In genomic region chr6:28135001-28135401, GRCm38 (mm10) we compare ENCODE assay signal across 8 mouse cellular contexts. TPM values are rescaled to one million over a fixed set of nuclear protein-coding genes. Genes with fewer than 3 reads are reported as not detected.
A peak's percentile ranks its signal among the peaks of the same experiment; 100 is the strongest.
DNase-seq lines count a peak whose midpoint lies in the region; ATAC-seq and TF ChIP-seq lines count a peak whose summit lies in the region.

TSS of gene Grm8 (minus strand) at chr6:28135178.

- H3K36me3 ChIP-seq in hindbrain, embryonic 13.5 days: no peaks in the 10 kb centered on the region
- H3K36me3 ChIP-seq in liver, adult 2 months (ENCODE audit: control insufficient read depth, insufficient read depth, low read length): no peaks in the 10 kb centered on the region
- no peaks in the 10 kb centered on the region for H3K36me3 ChIP-seq in neural tube, embryonic 15.5 days

- H3K9me3 ChIP-seq in hindbrain, embryonic 13.5 days: no peaks in the 10 kb centered on the region
- no peaks in the 10 kb centered on the region for H3K9me3 ChIP-seq in neural tube, embryonic 15.5 days (replicated peaks)

- peak within 1 kb of the TSS; percentile 75 for H3K9ac ChIP-seq in hindbrain, embryonic 13.5 days
- H3K9ac ChIP-seq in liver, adult 2 months (ENCODE audit: low read depth, low read length): peak within 1 kb of the TSS; percentile 29; the same call in 1 of the 2 replicates
- peak within 1 kb of the TSS; percentile 50 for H3K9ac ChIP-seq in neural tube, embryonic 15.5 days (replicated peaks)

- peaks cover 7% of the 10 kb centered on the region for H3K4me1 ChIP-seq in embryonic fibroblast, embryonic 13.5 days (ENCODE audit: control insufficient read depth, insufficient read depth, low read length)
- peaks cover 28% of the 10 kb centered on the region for H3K4me1 ChIP-seq in hindbrain, embryonic 13.5 days (replicated peaks)
- 0 out of 2 replicates have a peak, but pooled peaks cover 1% of the 10 kb centered on the region for H3K4me1 ChIP-seq in liver, adult 2 months (ENCODE audit: control insufficient read depth, insufficient read depth, low read length)
- peaks cover 24% of the 10 kb centered on the region for H3K4me1 ChIP-seq in neural tube, embryonic 15.5 days

- H3K27ac ChIP-seq in embryonic fibroblast, embryonic 13.5 days (ENCODE audit: insufficient read depth, low read length): no peak within 1 kb of the TSS
- peak within 1 kb of the TSS; percentile 30; the same call in 1 of the 2 replicates for H3K27ac ChIP-seq in hindbrain, embryonic 13.5 days
- H3K27ac ChIP-seq in liver, adult 2 months (replicated peaks; ENCODE audit: insufficient read depth, low read depth, low read length): no peak within 1 kb of the TSS
- H3K27ac ChIP-seq in neural tube, embryonic 15.5 days (replicated peaks): peak within 1 kb of the TSS; percentile 42

- ATAC-seq in hindbrain, embryonic 13.5 days (ENCODE audit: low FRiP score): peak; percentile 44
- ATAC-seq in neural tube, embryonic 15.5 days (ENCODE audit: low FRiP score): peak; percentile 53
- no peak for ATAC-seq in erythroid progenitor cell, adult 5-6 weeks (replicated peaks; ENCODE audit: low FRiP score, poor library complexity, severe bottlenecking)

- H3K79me2 ChIP-seq in liver, adult 2 months (ENCODE audit: control insufficient read depth, insufficient read depth, low read length): no peaks in the 10 kb centered on the region

- under 1% methylated on average over 42 of the region's 42 CpGs for WGBS in hindbrain, embryonic 13.5 days
- WGBS in liver, adult 2 months: under 1% methylated on average over 42 of the region's 42 CpGs
- under 1% methylated on average over 42 of the region's 42 CpGs for WGBS in neural tube, embryonic 15.5 days

- no peak for TF ChIP-seq CTCF in embryonic fibroblast, embryonic 13.5 days (IDR thresholded peaks at IDR 0.05; ENCODE audit: borderline replicate concordance, insufficient read depth, low read length)
- TF ChIP-seq CTCF in liver, adult 2 months (IDR thresholded peaks at IDR 0.05; ENCODE audit: low read depth, low read length): no peak

- peak within 1 kb of the TSS; percentile 62 for H3K4me3 ChIP-seq in embryonic fibroblast, embryonic 13.5 days (ENCODE audit: insufficient read depth, low read length)
- H3K4me3 ChIP-seq in hindbrain, embryonic 13.5 days: peak within 1 kb of the TSS; percentile 60
- H3K4me3 ChIP-seq in liver, adult 2 months (ENCODE audit: insufficient read depth, low read depth, low read length): peak within 1 kb of the TSS; percentile 53
- peak within 1 kb of the TSS; percentile 64 for H3K4me3 ChIP-seq in neural tube, embryonic 15.5 days (replicated peaks)

- no peak for TF ChIP-seq POLR2A in embryonic fibroblast, embryonic 13.5 days (IDR thresholded peaks at IDR 0.05; ENCODE audit: low read depth, low read length)
- no peak for TF ChIP-seq POLR2A in liver, adult 2 months (IDR thresholded peaks at IDR 0.05; ENCODE audit: extremely low read depth, insufficient read depth, low read length)

- peak; percentile 3 for DNase-seq in kidney, adult 18-20 months
- no peak for DNase-seq in kidney, adult 11 months
- DNase-seq in Muller cell, postnatal 12 days (ENCODE audit: inconsistent ontology term): peak; percentile 60
- no peak for DNase-seq in liver, adult 2 months (ENCODE audit: extremely low read depth, low read depth, low spot score)

- peaks cover 50% of the 10 kb centered on the region for H3K27me3 ChIP-seq in hindbrain, embryonic 13.5 days
- H3K27me3 ChIP-seq in liver, adult 2 months (ENCODE audit: control insufficient read depth, insufficient read depth, low read length): peaks cover 2% of the 10 kb centered on the region; the same call in 1 of the 2 replicates
- peaks cover 11% of the 10 kb centered on the region; the same call in 1 of the 2 replicates for H3K27me3 ChIP-seq in neural tube, embryonic 15.5 days (replicated peaks)

- peak within 1 kb of the TSS; percentile 99 for H3K4me2 ChIP-seq in hindbrain, embryonic 13.5 days
- peak within 1 kb of the TSS; percentile 99 for H3K4me2 ChIP-seq in neural tube, embryonic 15.5 days

RNA-seq across cellular contexts. Expression of gene Grm8, which starts in this region (rescaled TPM):
- 0.28 TPM in 1 of 2 replicates, not detected in the other for polyA plus RNA-seq in embryonic fibroblast, embryonic 13.5 days (2011; ENCODE audit: insufficient read length, low read depth, missing spikeins)
- 5.6 and 8.8 TPM in 2 replicates for polyA plus RNA-seq in hindbrain, embryonic 13.5 days (2015; fragmentation: Nextera tagmentation; extraction: Ambion mirVana)
- under 0.01 and 0.20 TPM in 2 replicates for total RNA-seq in liver, adult 2 months (2014; rRNA removed)
- not detected in 2 replicates for polyA plus RNA-seq in liver, adult 2 months (2012; rRNA removed)
- polyA plus RNA-seq in neural tube, embryonic 15.5 days (2015; fragmentation: Nextera tagmentation; extraction: Ambion mirVana): 12.3 and 12.9 TPM in 2 replicates
- total RNA-seq in erythroid progenitor cell, adult 5-6 weeks (2015; ENCODE audit: low replicate concordance): not detected in 2 replicates
- not detected in 2 replicates for total RNA-seq in erythroid progenitor cell, adult 5-6 weeks (2017; ENCODE audit: low replicate concordance)

Comparison
In these comparisons a context has a peak if more than half of its experiments do, and no peak if none do; other contexts are left out.
1. DNase-seq: peak in kidney, adult 18-20 months (single experiment) and Muller cell, postnatal 12 days (single experiment); none in kidney, adult 11 months (single experiment) and liver, adult 2 months (single experiment).
2. H3K27ac ChIP-seq: peak in hindbrain, embryonic 13.5 days (single experiment) and neural tube, embryonic 15.5 days (single experiment); none in embryonic fibroblast, embryonic 13.5 days (single experiment) and liver, adult 2 months (single experiment).
3. Peak in every context shown above with its lines, with median percentiles within 50 percentile points of each other: H3K4me3 ChIP-seq and H3K9ac ChIP-seq.